Mouse (Mus musculus) CH12.LX (cell line): ENCODE results near the gene F2rl3. TPM values are rescaled to one million over a fixed set of nuclear protein-coding genes. Genes with fewer than 3 reads are reported as not detected.

Source experiments
- DNase-seq: peaks from one replicate; pipeline ENCODE4 v3.0.0-alpha.2; 2013; ENCODE audit errors: extremely low read depth
- H3K27ac ChIP-seq: 2 replicates; pipeline ENCODE4 v1.5.1; 2012; ENCODE audit warnings: low read depth, mild to moderate bottlenecking, control low read depth, moderate library complexity; ENCODE audit not compliant: insufficient read depth
- H3K27me3 ChIP-seq: replicated peaks from 2 replicates; pipeline ENCODE3; 2012; ENCODE audit warnings: inconsistent platforms
- H3K36me3 ChIP-seq, 2 experiments: replicated peaks in 1 of 2; 2 replicates each; pipeline versions ENCODE3 to v1.6.1; 2012; ENCODE audit warnings: inconsistent platforms in 1 of 2, low read length in 1 of 2, mild to moderate bottlenecking in 1 of 2, mixed read lengths in 1 of 2, moderate library complexity in 1 of 2; ENCODE audit not compliant: control insufficient read depth in 1 of 2, insufficient read depth in 1 of 2
- H3K4me1 ChIP-seq, 2 experiments: 2 replicates each; pipeline ENCODE4 v1.6.1; 2012; ENCODE audit warnings: inconsistent platforms in 1 of 2, moderate library complexity in 1 of 2; ENCODE audit not compliant: insufficient read depth in 2 of 2, control insufficient read depth in 1 of 2
- H3K4me2 ChIP-seq: 2 replicates; pipeline ENCODE4 v1.6.1; 2012; ENCODE audit warnings: low read depth, mild to moderate bottlenecking, control low read depth; ENCODE audit not compliant: poor library complexity, insufficient read depth, severe bottlenecking
- H3K4me3 ChIP-seq, 3 experiments: fragments of 150-350 bp in 1 of 3; sonication (generic) in 1 of 3; replicated peaks in 1 of 3; 2 replicates each; pipeline versions ENCODE3 to v1.5.1; 2011 to 2012; ENCODE audit warnings: low read depth in 2 of 3, low read length in 2 of 3, mild to moderate bottlenecking in 2 of 3, moderate library complexity in 2 of 3, control low read depth in 1 of 3, improper control_type of control experiment in 1 of 3, inconsistent platforms in 1 of 3, mixed read lengths in 1 of 3; ENCODE audit not compliant: poor library complexity in 1 of 3
- H3K79me2 ChIP-seq: replicated peaks from 2 replicates; pipeline ENCODE4 v1.6.1; 2012; ENCODE audit warnings: mild to moderate bottlenecking, moderate library complexity; ENCODE audit not compliant: control insufficient read depth, poor library complexity, insufficient read depth, severe bottlenecking; ENCODE audit errors: extremely low read depth
- H3K9ac ChIP-seq: 2 replicates; pipeline ENCODE4 v1.6.1; 2012; ENCODE audit warnings: low read depth, mild to moderate bottlenecking, control low read depth, moderate library complexity; ENCODE audit not compliant: insufficient read depth
- H3K9me3 ChIP-seq: replicated peaks from 2 replicates; pipeline ENCODE3; 2012; ENCODE audit warnings: low read length, inconsistent platforms, mixed read lengths
- CHD1 ChIP-seq: IDR thresholded peaks from 2 replicates; pipeline ENCODE4 v1.6.1; 2012; ENCODE audit warnings: low read depth, low read length, improper control_type of control experiment, inconsistent platforms
- CHD2 ChIP-seq: IDR thresholded peaks from 2 replicates; pipeline ENCODE4 v1.6.1; 2011; ENCODE audit warnings: low read length, improper control_type of control experiment
- CTCF ChIP-seq, 2 experiments: IDR thresholded peaks in 1 of 2; conservative IDR thresholded peaks in 1 of 2; 2 replicates each; pipeline ENCODE4 v1.5.1; 2011 to 2012; ENCODE audit warnings: low read depth in 2 of 2, low read length in 2 of 2, improper control_type of control experiment in 1 of 2, inconsistent platforms in 1 of 2, mild to moderate bottlenecking in 1 of 2, moderate library complexity in 1 of 2
- EP300 ChIP-seq: IDR thresholded peaks from 2 replicates; pipeline ENCODE4 v1.6.1; 2011; ENCODE audit warnings: low read length, improper control_type of control experiment
- ETS1 ChIP-seq: conservative IDR thresholded peaks from 2 replicates; pipeline ENCODE4 v1.6.1; 2012; ENCODE audit warnings: low read depth, mild to moderate bottlenecking, inconsistent platforms, low read length, improper control_type of control experiment, moderate library complexity
- HCFC1 ChIP-seq: IDR thresholded peaks from 2 replicates; pipeline ENCODE4 v1.6.1; 2012; ENCODE audit warnings: low read depth, mild to moderate bottlenecking, inconsistent platforms, low read length, improper control_type of control experiment
- IRF4 ChIP-seq: IDR thresholded peaks from 2 replicates; pipeline ENCODE4 v1.6.1; 2014; ENCODE audit warnings: low read depth, mild to moderate bottlenecking, inconsistent platforms, low read length, improper control_type of control experiment
- JUN ChIP-seq: IDR thresholded peaks from 2 replicates; pipeline ENCODE4 v1.6.1; 2011; ENCODE audit warnings: low read depth, mild to moderate bottlenecking, low read length, improper control_type of control experiment, moderate library complexity; ENCODE audit not compliant: insufficient read depth
- MAFK ChIP-seq: IDR thresholded peaks from 2 replicates; pipeline ENCODE4 v1.6.1; 2011; ENCODE audit warnings: low read length, improper control_type of control experiment; ENCODE audit not compliant: insufficient replicate concordance
- MAZ ChIP-seq: IDR thresholded peaks from 2 replicates; pipeline ENCODE4 v1.6.1; 2012; ENCODE audit warnings: low read depth, mild to moderate bottlenecking, inconsistent platforms, low read length, improper control_type of control experiment, moderate library complexity
- MEF2A ChIP-seq: IDR thresholded peaks from 2 replicates; pipeline ENCODE4 v1.6.1; 2014; ENCODE audit warnings: low read depth, mild to moderate bottlenecking, inconsistent platforms, low read length, improper control_type of control experiment, borderline replicate concordance
- MYC ChIP-seq: IDR thresholded peaks from 2 replicates; pipeline ENCODE4 v1.6.1; 2011; ENCODE audit warnings: low read depth, mild to moderate bottlenecking, improper control_type of control experiment, low read length
- NRF1 ChIP-seq: IDR thresholded peaks from 2 replicates; pipeline ENCODE4 v1.6.1; 2014; ENCODE audit warnings: low read depth, mild to moderate bottlenecking, inconsistent platforms, low read length, improper control_type of control experiment, moderate library complexity
- PAX5 ChIP-seq: IDR thresholded peaks from 2 replicates; pipeline ENCODE4 v1.6.1; 2012; ENCODE audit warnings: low read length, inconsistent platforms, mixed read lengths
- POLR2AphosphoS2 ChIP-seq: IDR thresholded peaks from 2 replicates; pipeline ENCODE4 v1.6.1; 2011; ENCODE audit warnings: low read depth, low read length, improper control_type of control experiment
- RAD21 ChIP-seq: IDR thresholded peaks from 2 replicates; pipeline ENCODE4 v1.6.1; 2011; ENCODE audit warnings: low read depth, mild to moderate bottlenecking, low read length, improper control_type of control experiment, moderate library complexity
- RCOR1 ChIP-seq: conservative IDR thresholded peaks from 2 replicates; pipeline ENCODE4 v1.6.1; 2012; ENCODE audit warnings: low read depth, mild to moderate bottlenecking, inconsistent platforms, low read length, improper control_type of control experiment
- SMC3 ChIP-seq: IDR thresholded peaks from 2 replicates; pipeline ENCODE4 v1.6.1; 2011; ENCODE audit warnings: low read depth, low read length, improper control_type of control experiment
- TCF12 ChIP-seq: IDR thresholded peaks from 2 replicates; pipeline ENCODE4 v1.6.1; 2014; ENCODE audit warnings: low read depth, mild to moderate bottlenecking, inconsistent platforms, low read length, improper control_type of control experiment
- UBTF ChIP-seq: IDR thresholded peaks from 2 replicates; pipeline ENCODE4 v1.6.1; 2012; ENCODE audit warnings: low read depth, mild to moderate bottlenecking, inconsistent platforms, low read length, improper control_type of control experiment, moderate library complexity
- USF2 ChIP-seq: conservative IDR thresholded peaks from 2 replicates; pipeline ENCODE4 v1.6.1; 2011; ENCODE audit warnings: low read depth, low read length, improper control_type of control experiment
- ZMIZ1 ChIP-seq: IDR thresholded peaks from 2 replicates; pipeline ENCODE4 v1.6.1; 2012; ENCODE audit warnings: low read depth, mild to moderate bottlenecking, inconsistent platforms, low read length, improper control_type of control experiment
- ZNF384 ChIP-seq: IDR thresholded peaks from 2 replicates; pipeline ENCODE4 v1.6.1; 2012; ENCODE audit warnings: low read depth, low read length, improper control_type of control experiment, inconsistent platforms
- dilution Hi-C: fragments of 300-500 bp; cut with MboI; formaldehyde crosslinking; loops from 2 replicates; pipeline ENCODE4 v1.14.3; 2020; ENCODE audit warnings: low sequenced_read_pairs; ENCODE audit not compliant: extremely low pct_unique_long_range_greater_than_20kb, extremely low pct_ligation_motif_present
- in situ Hi-C: fragments of 300-500 bp; cut with MboI; formaldehyde crosslinking; loops from 3 replicates; pipeline ENCODE4 v1.14.3; 2019; ENCODE audit warnings: low sequenced_read_pairs, low pct_ligation_motif_present, low pct_unique_long_range_greater_than_20kb, mixed read lengths
- polyA plus RNA-seq: library from polyadenylated mRNA; unstranded; fragments of >175 nt; gene quantifications from 2 replicates; pipeline ENCODE4 v1.2.1, GENCODE M21; 2012; ENCODE audit warnings: low read depth; ENCODE audit not compliant: insufficient read length
- total RNA-seq, 2 experiments: library from RNA; depleted of rRNA; stranded (reverse); fragments of 300-350 nt in 1 of 2; fragments of >200 nt in 1 of 2; gene quantifications; 2 replicates each; pipeline ENCODE4 v1.2.3; 2012 to 2014

F2rl3 gene
- total and polyA plus RNA-seq, 3 experiments, result 0.21 to 0.32 TPM; not detected in 1

DNA sequence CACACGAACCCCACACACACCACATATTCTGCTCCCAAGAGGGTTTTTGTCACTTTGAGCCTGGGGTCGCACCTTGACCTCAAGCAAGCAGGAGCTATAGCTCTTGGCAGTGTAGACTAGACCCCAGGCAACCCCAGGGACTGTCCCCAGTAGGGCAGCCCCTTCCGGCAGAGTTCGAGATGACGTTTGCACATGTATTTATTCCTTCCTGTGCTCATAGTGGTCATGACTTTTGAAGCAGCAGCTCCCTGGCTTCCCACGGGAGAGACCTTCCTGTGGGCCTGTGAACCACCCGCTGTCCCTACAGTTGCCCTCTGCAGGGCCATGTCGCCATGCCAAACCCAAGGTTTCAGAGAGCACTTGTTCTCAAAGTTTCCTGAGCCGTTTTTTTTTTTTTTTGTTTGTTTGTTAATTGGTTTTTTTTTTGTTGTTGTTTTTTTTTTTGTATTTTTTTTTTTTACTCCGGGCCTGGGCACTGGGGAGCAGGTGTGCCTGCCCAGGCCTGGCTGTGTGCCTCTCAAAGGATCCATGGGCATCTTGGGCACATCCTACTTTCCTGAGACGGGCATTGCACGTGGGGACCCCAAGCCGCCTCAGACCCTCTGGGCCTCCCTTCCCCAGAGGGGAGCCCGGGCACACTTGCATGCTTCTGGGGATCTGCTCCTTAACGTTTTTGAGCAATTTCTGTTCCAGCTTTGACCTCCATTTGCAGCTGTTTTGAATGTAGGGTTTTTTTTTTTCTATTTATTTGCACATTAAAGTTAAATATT lies 4.1 kb upstream of the F2rl3 start:
- H3K4me1 ChIP-seq, result 0 out of 4 replicates have a peak, but pooled peaks cover 0 to 4% of the 10 kb centered on the region in 2 experiments
- no peaks in the 10 kb centered on the region for H3K9me3 ChIP-seq
- DNase-seq, result no peak
- in situ Hi-C loops (no loop called here), dilution Hi-C loops (no loop called here)
- peaks cover 40 to 81% of the 10 kb centered on the region in 2 experiments for H3K36me3 ChIP-seq
- H3K9ac ChIP-seq, result no peak overlapping the region
- no peaks in the 10 kb centered on the region for H3K79me2 ChIP-seq
- H3K4me2 ChIP-seq, result no peak overlapping the region
- H3K27me3 ChIP-seq, result no peaks in the 10 kb centered on the region
- no peak overlapping the region for H3K4me3 ChIP-seq
- TF ChIP-seq MAZ (no peak), ETS1 (no peak), IRF4 (no peak), CHD1 (no peak), MEF2A (no peak), MAFK (no peak), TCF12 (no peak), CTCF (conservative IDR thresholded peaks at IDR 0.05 in 1 of 2, IDR thresholded peaks at IDR 0.05 in 1 of 2; ENCODE audit: low read depth in 2 of 2, low read length in 2 of 2) (no peak)
- H3K27ac ChIP-seq, result no peak overlapping the region

DNA sequence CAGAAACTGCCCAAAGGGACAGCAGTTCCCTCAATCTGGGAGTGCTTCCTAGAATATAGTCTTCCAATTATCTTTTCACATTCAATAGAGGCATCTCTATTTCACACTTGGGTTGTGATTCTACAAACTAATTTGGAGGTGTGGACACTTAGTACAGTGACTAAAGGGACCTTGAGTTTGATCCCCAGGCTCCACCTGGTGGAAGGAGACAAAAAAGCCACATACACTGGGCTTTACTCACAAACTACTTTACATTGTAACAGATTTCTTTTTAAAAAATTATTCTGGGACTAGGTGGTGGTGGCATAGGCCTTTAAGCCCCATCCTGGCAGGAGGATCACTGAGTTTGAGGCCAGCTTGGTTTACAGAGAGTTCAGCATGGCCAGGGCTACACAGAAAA lies 3.4 kb upstream of the F2rl3 start:
- DNase-seq, result no peak
- no peak overlapping the region for H3K9ac ChIP-seq
- no peak overlapping the region for H3K4me3 ChIP-seq
- in situ Hi-C loops (no loop called here), dilution Hi-C loops (no loop called here)
- H3K9me3 ChIP-seq, result no peaks in the 10 kb centered on the region
- 0 out of 4 replicates have a peak, but pooled peaks cover 0 to 4% of the 10 kb centered on the region in 2 experiments for H3K4me1 ChIP-seq
- no peak overlapping the region for H3K27ac ChIP-seq
- no peak overlapping the region for H3K4me2 ChIP-seq
- H3K36me3 ChIP-seq, result peaks cover 34 to 75% of the 10 kb centered on the region in 2 experiments
- no peaks in the 10 kb centered on the region for H3K27me3 ChIP-seq
- H3K79me2 ChIP-seq, result no peaks in the 10 kb centered on the region
- TF ChIP-seq CHD2 (no peak), RAD21 (peak; percentile 8), USF2 (no peak), PAX5 (no peak), UBTF (no peak), EP300 (no peak), ZMIZ1 (no peak), ZNF384 (0 out of 2 replicates have a peak, but pooled peaks have one; percentile 24), NRF1 (no peak), CTCF (conservative IDR thresholded peaks at IDR 0.05 in 1 of 2, IDR thresholded peaks at IDR 0.05 in 1 of 2; ENCODE audit: low read depth in 2 of 2, low read length in 2 of 2) (peak in 1 of 2 experiments; percentile 44; a peak in 2 of 4 replicates), MYC (no peak), HCFC1 (no peak), RCOR1 (no peak), SMC3 (no peak; the same call in 1 of the 2 replicates), POLR2AphosphoS2 (no peak), JUN (no peak), IRF4 (no peak)
